Mouse (Mus musculus): ENCODE data around the gene Wdr4.

- no peak for TF ChIP-seq POLR2A (IDR thresholded peaks at IDR 0.05; ENCODE audit: borderline replicate concordance, extremely low read depth, insufficient read depth, insufficient read length, poor library complexity, severe bottlenecking)
- no peak for TF ChIP-seq CTCF (IDR thresholded peaks at IDR 0.05; ENCODE audit: borderline replicate concordance, extremely low read depth, insufficient read depth, insufficient read length)
These were observed 38.3 kb upstream of the Wdr4 start for GRCm38 (mm10) chr17:31557947-31558542.
